Mouse (Mus musculus): ENCODE data around the gene Hs1bp3. TPM values are rescaled to one million over a fixed set of nuclear protein-coding genes. Genes with fewer than 3 reads are reported as not detected.

Hs1bp3 gene
- total and polyA plus RNA-seq, 2 experiments from 2014 or later: 9.5 to 9.7 TPM

DNA sequence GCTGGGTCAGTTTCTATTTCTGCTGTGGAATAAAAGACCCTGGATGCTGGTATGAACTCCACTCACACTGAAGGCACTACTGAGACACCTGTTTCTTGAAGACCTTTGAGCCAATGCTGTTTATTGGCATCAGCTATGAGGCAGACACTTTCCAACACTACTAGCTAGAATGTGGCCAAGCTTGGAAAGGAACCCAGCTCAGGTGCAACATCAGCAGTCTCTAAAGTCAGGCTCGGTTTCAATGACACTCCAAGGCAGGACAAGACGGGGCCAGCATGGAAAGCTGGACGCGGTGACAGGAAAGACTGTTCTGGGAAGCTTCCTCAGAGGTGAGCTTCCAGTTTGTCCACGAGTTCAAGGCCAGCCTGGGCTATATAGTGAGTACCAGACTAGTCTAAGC, 80.0 kb downstream of the Hs1bp3 start:
- TF ChIP-seq CTCF (IDR thresholded peaks at IDR 0.05; ENCODE audit: low read depth) (no peak), EP300 (IDR thresholded peaks at IDR 0.05; ENCODE audit: low read depth) (no peak)
- Histone ChIP-seq H3K36me3 (replicated peaks; ENCODE audit: control insufficient read depth, insufficient read depth, low read length) (no peaks in the 10 kb centered on the region), H3K9me3 (replicated peaks; ENCODE audit: control insufficient read depth, low read length) (no peaks in the 10 kb centered on the region), H3K4me3 (ENCODE audit: low read depth, low read length) (no peak overlapping the region), H3K4me2 (ENCODE audit: low read depth, low read length) (no peak overlapping the region), H3K27me3 (ENCODE audit: control insufficient read depth, insufficient read depth, low read length) (no peaks in the 10 kb centered on the region), H3K27ac (ENCODE audit: low read depth) (no peak overlapping the region), H3K4me1 (ENCODE audit: control insufficient read depth, insufficient read depth) (0 out of 2 replicates have a peak, but pooled peaks cover 4% of the 10 kb centered on the region), H3K9ac (replicated peaks; ENCODE audit: low read depth, low read length) (no peak overlapping the region)
- ATAC-seq (ENCODE audit: insufficient read depth, low read depth): no peak
- DNase-seq (ENCODE audit: low spot score): no peak
- WGBS: 75% methylated on average over 5 of the region's 5 CpGs

Other genes starting within 250 kb of the Hs1bp3 start
- gene Ldah, start 105.3 kb upstream of the Hs1bp3 start, total RNA-seq (2014; rRNA removed; ENCODE audit: low replicate concordance): 17.0 and 21.4 TPM in 2 replicates
- gene Ldah, start 105.3 kb upstream of the Hs1bp3 start, polyA plus RNA-seq (2015; fragmentation: Nextera tagmentation; extraction: Ambion mirVana): 45.0 and 46.8 TPM in 2 replicates
- not detected in 2 replicates for gene Gdf7, start 11.5 kb upstream of the Hs1bp3 start, total RNA-seq (2014; rRNA removed; ENCODE audit: low replicate concordance)
- not detected in 2 replicates for gene Gdf7, start 11.5 kb upstream of the Hs1bp3 start, polyA plus RNA-seq (2015; fragmentation: Nextera tagmentation; extraction: Ambion mirVana)
- gene Rhob, start 186.6 kb downstream of the Hs1bp3 start, total RNA-seq (2014; rRNA removed; ENCODE audit: low replicate concordance): 202 and 228 TPM in 2 replicates
- gene Rhob, start 186.6 kb downstream of the Hs1bp3 start, polyA plus RNA-seq (2015; fragmentation: Nextera tagmentation; extraction: Ambion mirVana): 31.4 and 34.2 TPM in 2 replicates